Mouse (Mus musculus) spleen, adult 2 months (tissue): Measurements from ENCODE around the gene Tab1. TPM values are rescaled to one million over a fixed set of nuclear protein-coding genes. Genes with fewer than 3 reads are reported as not detected.

Experiments
- DNase-seq, 2 experiments: peaks; one replicate each; pipeline versions ENCODE4 v3.0.0 to v3.0.0-alpha.2; 2012 to 2021; ENCODE audit warnings: low spot score in 2 of 2, low read depth in 1 of 2
- H3K27ac ChIP-seq: fragments of 200-500 bp; 2 replicates; pipeline ENCODE4 v1.5.1; 2012; ENCODE audit warnings: low read length, inconsistent platforms; ENCODE audit not compliant: insufficient read depth
- H3K27me3 ChIP-seq: fragments of 200-500 bp; 2 replicates; pipeline ENCODE4 v1.6.1; 2012; ENCODE audit warnings: mild to moderate bottlenecking, moderate library complexity, low read length, inconsistent platforms; ENCODE audit not compliant: control insufficient read depth, insufficient read depth
- H3K36me3 ChIP-seq: fragments of 200-500 bp; 2 replicates; pipeline ENCODE4 v1.6.1; 2012; ENCODE audit warnings: mild to moderate bottlenecking, low read length, inconsistent platforms; ENCODE audit not compliant: control insufficient read depth, insufficient read depth
- H3K4me1 ChIP-seq: fragments of 200-500 bp; 2 replicates; pipeline ENCODE4 v1.6.1; 2011; ENCODE audit warnings: inconsistent platforms; ENCODE audit not compliant: control insufficient read depth, insufficient read depth, insufficient read length
- H3K4me3 ChIP-seq: fragments of 200-500 bp; 2 replicates; pipeline ENCODE4 v1.5.1; 2011; ENCODE audit warnings: mild to moderate bottlenecking, inconsistent platforms; ENCODE audit not compliant: insufficient read depth, insufficient read length; ENCODE audit errors: extremely low read depth
- CTCF ChIP-seq: fragments of 200-500 bp; IDR thresholded peaks from 2 replicates; pipeline ENCODE4 v1.5.1; 2011; ENCODE audit warnings: mild to moderate bottlenecking, inconsistent platforms; ENCODE audit not compliant: insufficient read depth, insufficient read length, insufficient replicate concordance; ENCODE audit errors: extremely low read depth
- POLR2A ChIP-seq: fragments of 200-500 bp; IDR thresholded peaks from 2 replicates; pipeline ENCODE4 v1.6.1; 2011; ENCODE audit warnings: low read depth, low read length, inconsistent platforms
- WGBS: fragments of 180-500 bp; shearing (Covaris S2); methylation state at CpG from one replicate; pipeline ENCODE4 v1.1.7; 2018; 5-methylcytosine and 5-hydroxymethylcytosine counted together
- polyA plus RNA-seq: library from polyadenylated mRNA; depleted of rRNA; stranded (reverse); fragments of >200 nt; gene quantifications from 2 replicates; pipeline ENCODE4 v1.2.3, GENCODE M21; 2012

Gene Tab1
- polyA plus RNA-seq, 1 experiment: 16.1 TPM

DNA sequence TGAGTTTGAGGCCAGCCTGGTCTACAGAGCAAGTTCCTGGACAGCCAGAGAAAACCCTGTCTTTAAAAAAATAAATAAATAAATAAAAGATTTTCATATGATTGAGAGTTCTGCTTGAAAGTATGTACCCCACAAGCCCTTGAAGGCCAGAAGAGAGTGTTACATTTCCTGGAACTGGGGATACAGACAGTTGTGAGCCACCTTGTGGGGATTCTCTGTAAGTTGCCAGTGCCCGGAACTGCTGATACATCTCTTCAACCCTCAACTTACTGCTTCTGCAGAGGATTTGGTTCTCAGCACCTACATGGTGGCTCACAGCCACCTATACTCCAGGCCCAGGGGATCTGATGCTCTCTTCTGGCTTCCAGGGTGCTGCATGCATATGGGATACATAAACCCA lies 5.7 kb upstream of the Tab1 start:
- DNase-seq: no peak
- no peaks in the 10 kb centered on the region for H3K36me3 ChIP-seq
- no peaks in the 10 kb centered on the region for H3K4me1 ChIP-seq

DNA sequence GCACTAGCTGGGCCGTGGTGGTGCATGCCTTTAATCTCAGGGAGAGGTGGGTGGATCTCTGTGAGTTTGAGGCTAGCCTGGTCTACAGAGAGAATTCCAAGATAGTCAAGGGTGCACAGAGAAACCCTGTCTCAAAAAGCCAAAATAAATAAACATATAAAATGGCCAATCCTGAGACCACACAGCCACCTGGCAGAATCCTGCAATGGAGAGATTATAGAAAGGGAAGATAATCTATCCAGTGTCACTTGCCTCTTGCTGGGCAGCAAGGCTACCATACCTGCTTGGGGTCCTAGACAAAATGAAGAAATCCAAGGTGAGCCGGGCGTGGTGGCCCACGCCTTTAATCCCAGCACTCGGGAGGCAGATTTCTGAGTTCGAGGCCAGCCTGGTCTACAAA lies 2.9 kb upstream of the Tab1 start:
- no peak for DNase-seq
- WGBS: 81% methylated on average over 6 of the region's 6 CpGs
- Histone ChIP-seq H3K27ac (no peak overlapping the region), H3K4me1 (peaks cover 8% of the 10 kb centered on the region), H3K27me3 (no peaks in the 10 kb centered on the region), H3K4me3 (no peak overlapping the region), H3K36me3 (no peaks in the 10 kb centered on the region)
- TF ChIP-seq CTCF (no peak), POLR2A (no peak)

More for the DNA sequence above, 5.7 kb upstream of the Tab1 start:
- Histone ChIP-seq H3K4me3 (no peak overlapping the region), H3K27me3 (no peaks in the 10 kb centered on the region), H3K27ac (no peak overlapping the region)
- TF ChIP-seq CTCF: no peak
- no peak for TF ChIP-seq POLR2A
- WGBS: 15% methylated on average over 1 of the region's 1 CpGs

DNA sequence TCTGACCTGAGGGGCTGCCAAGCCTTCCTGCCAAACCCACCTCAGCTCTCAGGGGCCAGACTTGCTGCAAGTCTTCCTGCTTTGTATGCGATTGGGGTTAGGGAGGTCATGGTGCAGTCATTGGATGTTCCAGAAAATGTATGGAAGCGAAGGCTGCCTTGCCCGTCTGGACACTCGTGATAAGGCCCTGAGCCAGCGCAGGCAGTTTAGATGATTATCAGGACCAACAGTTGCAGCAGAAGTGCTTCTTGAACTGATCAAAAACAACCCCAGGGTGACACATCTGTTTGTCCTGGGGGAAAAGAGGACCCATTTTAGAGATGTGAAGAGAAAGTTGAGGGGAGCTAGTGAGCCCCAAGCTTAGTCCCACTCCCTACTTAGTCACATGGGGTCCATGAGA lies 2.2 kb upstream of the Tab1 start:
- H3K4me1 ChIP-seq: peaks cover 8% of the 10 kb centered on the region
- no peak overlapping the region for H3K27ac ChIP-seq
- WGBS: 74% methylated on average over 5 of the region's 5 CpGs
- TF ChIP-seq CTCF (no peak), POLR2A (no peak)
- H3K36me3 ChIP-seq: no peaks in the 10 kb centered on the region
- no peaks in the 10 kb centered on the region for H3K27me3 ChIP-seq
- no peak overlapping the region for H3K4me3 ChIP-seq
- no peak for DNase-seq

DNA sequence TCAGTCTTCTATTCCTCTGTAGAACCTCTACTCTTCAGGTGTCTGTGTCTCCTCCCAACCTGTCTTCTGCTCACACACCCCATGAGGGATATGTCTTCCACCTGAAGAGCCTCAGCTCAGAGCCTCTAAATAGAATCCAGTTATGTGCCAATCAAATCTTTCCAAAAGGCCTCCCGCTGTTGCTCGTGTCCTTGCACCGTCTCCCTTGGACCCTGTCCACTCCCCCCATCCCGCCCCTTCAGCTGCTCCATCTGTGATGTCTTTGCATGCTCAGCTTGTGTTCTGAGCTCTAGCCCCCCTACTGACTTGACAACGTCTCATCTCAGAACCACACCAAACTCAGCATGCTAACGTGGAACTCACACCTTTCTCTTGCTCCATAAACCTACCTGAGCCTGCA lies 1.5 kb upstream of the Tab1 start:
- H3K27ac ChIP-seq: no peak overlapping the region; the same call in 1 of the 2 replicates
- no peaks in the 10 kb centered on the region for H3K36me3 ChIP-seq
- DNase-seq: no peak
- 88% methylated on average over 6 of the region's 6 CpGs for WGBS
- no peak for TF ChIP-seq POLR2A
- no peak for TF ChIP-seq CTCF
- H3K27me3 ChIP-seq: no peaks in the 10 kb centered on the region
- peaks cover 8% of the 10 kb centered on the region for H3K4me1 ChIP-seq
- H3K4me3 ChIP-seq: no peak overlapping the region

DNA sequence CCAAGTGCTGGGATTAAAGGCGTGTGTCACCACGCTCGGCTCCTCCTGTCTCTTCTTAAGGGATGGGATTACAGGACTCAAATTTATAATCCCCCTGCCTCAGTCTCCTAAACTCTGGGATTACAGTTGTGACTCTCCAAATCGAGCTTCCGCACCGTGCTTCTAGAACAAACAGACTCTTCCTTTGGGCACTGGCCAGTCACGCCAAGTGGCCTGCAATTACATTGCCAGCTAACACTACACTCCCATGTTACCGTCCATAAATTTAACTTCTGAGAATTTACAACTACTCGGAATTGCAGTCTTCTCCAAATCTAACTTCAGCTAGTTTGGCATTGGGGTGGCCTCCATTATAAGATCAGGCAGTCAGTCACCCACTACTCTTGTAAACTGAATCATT lies 475 bp upstream of the Tab1 start:
- H3K36me3 ChIP-seq: no peaks in the 10 kb centered on the region
- 82% methylated on average over 9 of the region's 9 CpGs for WGBS
- no peaks in the 10 kb centered on the region for H3K27me3 ChIP-seq
- H3K4me1 ChIP-seq: peaks cover 8% of the 10 kb centered on the region
- H3K4me3 ChIP-seq: no peak overlapping the region
- DNase-seq: no peak
- no peak for TF ChIP-seq CTCF
- TF ChIP-seq POLR2A: no peak
- no peak overlapping the region for H3K27ac ChIP-seq

DNA sequence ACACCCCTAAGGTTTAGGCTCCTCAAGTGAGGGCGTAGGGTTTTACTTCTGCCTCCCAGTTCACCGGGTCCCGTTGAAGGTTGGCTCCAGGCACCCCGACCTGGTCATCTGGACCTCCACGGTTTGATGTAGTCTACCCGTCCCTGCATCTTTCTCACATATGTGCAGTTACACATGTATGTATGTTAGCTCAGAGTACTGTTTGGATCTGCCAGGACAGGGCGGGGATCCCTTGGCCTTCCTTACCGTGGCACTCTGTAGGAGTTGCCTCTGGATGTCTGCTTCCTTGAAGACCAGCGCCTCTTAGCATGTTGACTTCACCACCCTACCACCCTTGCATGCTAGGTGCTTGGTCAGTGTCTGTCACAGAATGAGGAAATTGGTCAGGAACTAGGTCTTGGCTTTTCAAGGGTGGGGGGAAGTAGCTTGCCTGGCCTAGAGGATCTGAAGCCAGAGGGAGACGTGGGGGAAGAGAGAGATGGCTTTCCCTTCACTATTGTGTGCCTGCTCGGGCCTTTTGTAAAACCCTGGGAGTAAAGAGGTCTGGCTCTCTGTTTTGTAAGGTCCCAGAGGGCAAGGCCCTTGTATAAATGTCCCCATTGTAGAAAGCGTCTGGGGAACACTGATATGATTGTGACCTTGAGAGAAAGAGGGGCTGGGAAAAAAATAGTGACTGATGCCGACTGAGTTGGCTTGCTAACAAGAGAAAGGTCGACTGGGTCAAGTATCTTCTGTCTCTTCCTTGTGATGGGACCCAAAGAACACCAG lies 939 bp downstream of the Tab1 start:
- Histone ChIP-seq H3K36me3 (no peaks in the 10 kb centered on the region), H3K27ac (peak overlapping the region; percentile 95), H3K4me1 (peaks cover 8% of the 10 kb centered on the region), H3K27me3 (no peaks in the 10 kb centered on the region), H3K4me3 (peak overlapping the region; percentile 97)
- WGBS: 5% methylated on average over 14 of the region's 14 CpGs
- no peak for DNase-seq
- TF ChIP-seq CTCF (no peak), POLR2A (no peak)

DNA sequence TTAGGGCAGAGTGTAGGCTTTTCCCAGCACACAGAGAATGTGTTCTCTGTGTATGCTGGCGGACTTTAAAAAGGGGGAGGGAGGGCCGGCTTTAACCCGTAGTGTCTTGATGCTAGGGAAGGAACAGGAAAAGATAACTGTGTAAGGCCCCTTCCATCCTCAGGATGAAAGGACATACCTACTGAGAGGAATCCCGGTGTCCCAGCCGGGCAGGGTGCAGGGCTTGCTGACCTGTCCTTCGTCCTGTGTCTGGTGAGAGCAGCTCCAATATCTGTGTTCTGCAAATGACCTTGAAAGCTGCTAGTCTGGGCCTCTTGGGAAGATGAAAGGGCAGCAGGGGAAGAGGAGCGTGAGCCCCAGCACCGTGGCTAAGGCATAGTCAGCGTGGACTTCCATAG lies 1.5 kb downstream of the Tab1 start:
- Histone ChIP-seq H3K27ac (peak overlapping the region; percentile 35; the same call in 1 of the 2 replicates), H3K4me1 (peaks cover 8% of the 10 kb centered on the region), H3K27me3 (no peaks in the 10 kb centered on the region), H3K4me3 (no peak overlapping the region), H3K36me3 (no peaks in the 10 kb centered on the region)
- TF ChIP-seq POLR2A (no peak), CTCF (no peak)
- DNase-seq: no peak
- WGBS: 78% methylated on average over 9 of the region's 9 CpGs

DNA sequence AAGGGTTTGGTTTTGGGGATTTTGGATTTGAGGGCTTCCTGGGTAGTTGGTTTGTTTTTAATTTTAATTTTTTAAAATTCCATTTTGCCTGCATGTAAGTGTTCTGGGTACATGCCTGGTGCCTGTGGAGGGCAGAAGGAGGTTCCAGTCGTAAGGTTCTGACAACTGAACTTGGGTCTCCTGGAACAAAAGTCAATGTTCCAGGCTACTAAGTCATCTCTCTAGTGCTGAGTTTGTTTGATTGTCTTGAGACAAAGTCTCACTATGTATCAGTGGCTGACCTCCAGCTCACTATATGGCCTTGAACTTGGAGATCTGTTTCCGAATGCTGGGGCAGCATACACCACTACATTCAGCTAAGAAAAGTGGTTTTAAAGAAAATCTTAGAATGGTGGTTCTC lies 2.6 kb downstream of the Tab1 start:
- peaks cover 8% of the 10 kb centered on the region for H3K4me1 ChIP-seq
- no peaks in the 10 kb centered on the region for H3K36me3 ChIP-seq
- TF ChIP-seq CTCF (no peak), POLR2A (no peak)
- H3K4me3 ChIP-seq: no peak overlapping the region
- H3K27me3 ChIP-seq: no peaks in the 10 kb centered on the region
- no peak overlapping the region for H3K27ac ChIP-seq
- DNase-seq: no peak
- WGBS: 94% methylated on average over 2 of the region's 2 CpGs
